Mouse (Mus musculus) liver, embryonic 15.5 days (tissue): ENCODE measurements around the gene Tmco4. TPM values are rescaled to one million over a fixed set of nuclear protein-coding genes. Genes with fewer than 3 reads are reported as not detected.

Experiments used
- ATAC-seq: fragments of 200-750 bp; cut with Nextera tagmentation; 2 replicates; pipeline ENCODE4 v1.8.0; 2017; ENCODE audit warnings: moderate number of reproducible peaks, mild to moderate bottlenecking, moderate library complexity; ENCODE audit not compliant: insufficient read depth
- H3K27ac ChIP-seq: fragments of 300-500 bp; sonication (generic); replicated peaks from 2 replicates; pipeline ENCODE4 v1.5.1; 2015; ENCODE audit warnings: mild to moderate bottlenecking, inconsistent platforms
- H3K27me3 ChIP-seq: fragments of 300-500 bp; sonication (generic); 2 replicates; pipeline ENCODE4 v1.6.1; 2015; ENCODE audit warnings: mild to moderate bottlenecking, inconsistent platforms
- H3K36me3 ChIP-seq: fragments of 300-500 bp; sonication (generic); replicated peaks from 2 replicates; pipeline ENCODE4 v1.6.1; 2015; ENCODE audit warnings: moderate library complexity, mild to moderate bottlenecking, inconsistent platforms
- H3K4me1 ChIP-seq: fragments of 300-500 bp; sonication (generic); replicated peaks from 2 replicates; pipeline ENCODE4 v1.6.1; 2015; ENCODE audit warnings: inconsistent platforms
- H3K4me2 ChIP-seq: fragments of 300-500 bp; sonication (generic); 2 replicates; pipeline ENCODE4 v1.6.1; 2015; ENCODE audit warnings: moderate library complexity, mild to moderate bottlenecking, inconsistent platforms
- H3K4me3 ChIP-seq: fragments of 300-500 bp; sonication (generic); replicated peaks from 2 replicates; pipeline ENCODE4 v1.5.1; 2015; ENCODE audit warnings: mild to moderate bottlenecking, inconsistent platforms
- H3K9ac ChIP-seq: fragments of 300-500 bp; sonication (generic); 2 replicates; pipeline ENCODE4 v1.6.1; 2015; ENCODE audit warnings: moderate library complexity, mild to moderate bottlenecking, inconsistent platforms
- H3K9me3 ChIP-seq: fragments of 300-500 bp; sonication (generic); replicated peaks from 2 replicates; pipeline ENCODE4 v1.6.1; 2016; ENCODE audit warnings: inconsistent platforms
- WGBS: fragments of 180-500 bp; shearing (Covaris S2); methylation state at CpG from one replicate; pipeline ENCODE4 v1.1.7; 2015; ENCODE audit warnings: mixed read lengths; ENCODE audit not compliant: insufficient replicate concordance; 5-methylcytosine and 5-hydroxymethylcytosine counted together
- polyA plus RNA-seq: library from polyadenylated mRNA; unstranded; fragments of >200 nt; fragmentation: Nextera tagmentation; extraction: Ambion mirVana; gene quantifications from 2 replicates; pipeline ENCODE4 v1.2.1, GENCODE M21; 2015

The Tmco4 gene
- polyA plus RNA-seq, 1 experiment from 2014 or later = 2.9 TPM

- Histone ChIP-seq H3K9me3 (no peaks in the 10 kb centered on the region), H3K4me1 (no peaks in the 10 kb centered on the region), H3K9ac (no peak overlapping the region), H3K27me3 (0 out of 2 replicates have a peak, but pooled peaks cover 9% of the 10 kb centered on the region), H3K36me3 (peaks cover 7% of the 10 kb centered on the region; the same call in 1 of the 2 replicates), H3K4me2 (no peak overlapping the region), H3K27ac (no peak overlapping the region), H3K4me3 (no peak overlapping the region)
- 15% methylated on average over 10 of the region's 10 CpGs for WGBS
- no peak for ATAC-seq
Observed at GRCm38 (mm10) chr4:139040084-139040839, 67.6 kb downstream of the Tmco4 start.

GRCm38 (mm10) chr4:139042611-139043010 lies 69.9 kb downstream of the Tmco4 start:
- 57% methylated on average over 5 of the region's 5 CpGs for WGBS
- no peaks in the 10 kb centered on the region for H3K9me3 ChIP-seq
- no peaks in the 10 kb centered on the region for H3K4me1 ChIP-seq
- H3K9ac ChIP-seq = no peak overlapping the region
- H3K4me2 ChIP-seq = no peak overlapping the region
- ATAC-seq = no peak
- H3K36me3 ChIP-seq = no peaks in the 10 kb centered on the region
- H3K4me3 ChIP-seq = no peak overlapping the region
- no peak overlapping the region for H3K27ac ChIP-seq
- H3K27me3 ChIP-seq = 0 out of 2 replicates have a peak, but pooled peaks cover 9% of the 10 kb centered on the region

GRCm38 (mm10) chr4:139043600-139043999 lies 70.9 kb downstream of the Tmco4 start:
- 0 out of 2 replicates have a peak, but pooled peaks cover 9% of the 10 kb centered on the region for H3K27me3 ChIP-seq
- 46% methylated on average over 2 of the region's 2 CpGs for WGBS
- H3K4me3 ChIP-seq = no peak overlapping the region
- H3K36me3 ChIP-seq = no peaks in the 10 kb centered on the region
- H3K27ac ChIP-seq = no peak overlapping the region
- H3K9ac ChIP-seq = no peak overlapping the region
- no peaks in the 10 kb centered on the region for H3K9me3 ChIP-seq
- H3K4me1 ChIP-seq = no peaks in the 10 kb centered on the region
- H3K4me2 ChIP-seq = no peak overlapping the region
- no peak for ATAC-seq

GRCm38 (mm10) chr4:139044566-139044965 lies 71.9 kb downstream of the Tmco4 start:
- Histone ChIP-seq H3K27me3 (0 out of 2 replicates have a peak, but pooled peaks cover 6% of the 10 kb centered on the region), H3K27ac (no peak overlapping the region), H3K36me3 (no peaks in the 10 kb centered on the region), H3K4me2 (no peak overlapping the region), H3K4me3 (no peak overlapping the region), H3K9ac (no peak overlapping the region), H3K9me3 (no peaks in the 10 kb centered on the region), H3K4me1 (no peaks in the 10 kb centered on the region)
- 73% methylated on average over 5 of the region's 5 CpGs for WGBS
- ATAC-seq = no peak

GRCm38 (mm10) chr4:139046354-139046753 lies 73.7 kb downstream of the Tmco4 start:
- ATAC-seq = no peak
- H3K9ac ChIP-seq = no peak overlapping the region
- H3K9me3 ChIP-seq = no peaks in the 10 kb centered on the region
- H3K27me3 ChIP-seq = no peaks in the 10 kb centered on the region
- WGBS = 72% methylated on average over 5 of the region's 5 CpGs
- no peak overlapping the region for H3K4me3 ChIP-seq
- H3K36me3 ChIP-seq = no peaks in the 10 kb centered on the region
- no peak overlapping the region for H3K4me2 ChIP-seq
- no peak overlapping the region for H3K27ac ChIP-seq
- H3K4me1 ChIP-seq = no peaks in the 10 kb centered on the region

- ATAC-seq = no peak
- Histone ChIP-seq H3K27me3 (no peaks in the 10 kb centered on the region), H3K4me2 (no peak overlapping the region), H3K27ac (no peak overlapping the region), H3K36me3 (no peaks in the 10 kb centered on the region), H3K9me3 (no peaks in the 10 kb centered on the region), H3K4me1 (no peaks in the 10 kb centered on the region), H3K9ac (no peak overlapping the region), H3K4me3 (no peak overlapping the region)
- 62% methylated on average over 6 of the region's 6 CpGs for whole genome bisulfite sequencing
Observed at GRCm38 (mm10) chr4:139048518-139048917, 75.8 kb downstream of the Tmco4 start.

GRCm38 (mm10) chr4:139052796-139053195 lies 80.1 kb downstream of the Tmco4 start:
- no peak for ATAC-seq
- no peak overlapping the region for H3K9ac ChIP-seq
- no peaks in the 10 kb centered on the region for H3K9me3 ChIP-seq
- H3K4me1 ChIP-seq = no peaks in the 10 kb centered on the region
- H3K27ac ChIP-seq = no peak overlapping the region
- H3K4me2 ChIP-seq = no peak overlapping the region
- WGBS = 59% methylated on average over 7 of the region's 7 CpGs
- H3K27me3 ChIP-seq = no peaks in the 10 kb centered on the region
- H3K4me3 ChIP-seq = no peak overlapping the region
- H3K36me3 ChIP-seq = no peaks in the 10 kb centered on the region

- Histone ChIP-seq H3K9ac (no peak overlapping the region), H3K4me1 (no peaks in the 10 kb centered on the region), H3K27me3 (no peaks in the 10 kb centered on the region), H3K4me2 (no peak overlapping the region), H3K9me3 (no peaks in the 10 kb centered on the region), H3K4me3 (no peak overlapping the region), H3K27ac (no peak overlapping the region), H3K36me3 (no peaks in the 10 kb centered on the region)
- WGBS = 63% methylated on average over 5 of the region's 5 CpGs
- ATAC-seq = no peak
Observed at GRCm38 (mm10) chr4:139053391-139053790, 80.7 kb downstream of the Tmco4 start.

GRCm38 (mm10) chr4:139054300-139054923 lies 81.7 kb downstream of the Tmco4 start:
- H3K4me2 ChIP-seq = no peak overlapping the region
- H3K9ac ChIP-seq = no peak overlapping the region
- 48% methylated on average over 9 of the region's 9 CpGs for WGBS
- no peak overlapping the region for H3K27ac ChIP-seq
- no peaks in the 10 kb centered on the region for H3K27me3 ChIP-seq
- no peak for ATAC-seq
- no peaks in the 10 kb centered on the region for H3K9me3 ChIP-seq
- no peaks in the 10 kb centered on the region for H3K36me3 ChIP-seq
- H3K4me3 ChIP-seq = no peak overlapping the region
- H3K4me1 ChIP-seq = no peaks in the 10 kb centered on the region

GRCm38 (mm10) chr4:139055336-139055735 lies 82.6 kb downstream of the Tmco4 start:
- no peak overlapping the region for H3K27ac ChIP-seq
- H3K4me1 ChIP-seq = no peaks in the 10 kb centered on the region
- no peaks in the 10 kb centered on the region for H3K36me3 ChIP-seq
- H3K9me3 ChIP-seq = no peaks in the 10 kb centered on the region
- no peak overlapping the region for H3K9ac ChIP-seq
- WGBS = 60% methylated on average over 4 of the region's 4 CpGs
- no peak overlapping the region for H3K4me3 ChIP-seq
- no peaks in the 10 kb centered on the region for H3K27me3 ChIP-seq
- no peak overlapping the region for H3K4me2 ChIP-seq
- ATAC-seq = no peak

- WGBS = 48% methylated on average over 3 of the region's 3 CpGs
- ATAC-seq = no peak
- H3K4me2 ChIP-seq = no peak overlapping the region
- H3K27ac ChIP-seq = no peak overlapping the region
- no peaks in the 10 kb centered on the region for H3K9me3 ChIP-seq
- no peaks in the 10 kb centered on the region for H3K36me3 ChIP-seq
- no peak overlapping the region for H3K9ac ChIP-seq
- H3K27me3 ChIP-seq = no peaks in the 10 kb centered on the region
- no peaks in the 10 kb centered on the region for H3K4me1 ChIP-seq
- no peak overlapping the region for H3K4me3 ChIP-seq
Observed at GRCm38 (mm10) chr4:139055744-139056143, 83.1 kb downstream of the Tmco4 start.
